Mouse (Mus musculus) cortical plate, adult 2 months (tissue): ENCODE results near the gene Btbd2.

Source experiments
- CTCF ChIP-seq: fragments of 200-500 bp; IDR thresholded peaks from 2 replicates; pipeline ENCODE4 v1.5.1; 2011; ENCODE audit warnings: mild to moderate bottlenecking, control low read depth, low read length; ENCODE audit not compliant: insufficient read depth; ENCODE audit errors: extremely low read depth
- POLR2A ChIP-seq: fragments of 200-500 bp; IDR thresholded peaks from 2 replicates; pipeline ENCODE4 v1.6.1; 2011; ENCODE audit warnings: mild to moderate bottlenecking, low read length, control low read depth; ENCODE audit not compliant: insufficient read depth; ENCODE audit errors: extremely low read depth

- TF ChIP-seq CTCF (peak; percentile 71), POLR2A (no peak)
Observed at GRCm38 (mm10) chr10:80659213-80659612, 2.3 kb upstream of the Btbd2 start.
